Mouse (Mus musculus) neural tube, embryonic 11.5 days (tissue): ENCODE measurements around the gene Sptbn1. TPM values are rescaled to one million over a fixed set of nuclear protein-coding genes. Genes with fewer than 3 reads are reported as not detected.

ENCODE experiments used
- ATAC-seq: fragments of 200-750 bp; cut with Nextera tagmentation; 2 replicates; pipeline ENCODE4 v1.8.0; 2017; ENCODE audit warnings: moderate number of reproducible peaks, mild to moderate bottlenecking, moderate TSS enrichment, moderate library complexity; ENCODE audit not compliant: insufficient read depth, low FRiP score, low TSS enrichment
- DNase-seq: peaks from one replicate; pipeline ENCODE4 v3.0.0-alpha.2; 2015; ENCODE audit warnings: low spot score
- H3K27ac ChIP-seq: fragments of 300-500 bp; sonication (generic); 2 replicates; pipeline ENCODE4 v1.5.1; 2014; ENCODE audit warnings: low read depth, mild to moderate bottlenecking, low read length
- H3K27me3 ChIP-seq: fragments of 300-500 bp; sonication (generic); 2 replicates; pipeline ENCODE4 v1.6.1; 2014; ENCODE audit warnings: mild to moderate bottlenecking, low read length, mixed read lengths; ENCODE audit not compliant: control insufficient read depth, insufficient read depth
- H3K36me3 ChIP-seq: fragments of 300-500 bp; sonication (generic); 2 replicates; pipeline ENCODE4 v1.6.1; 2014; ENCODE audit warnings: mild to moderate bottlenecking, low read length, moderate library complexity, mixed read lengths; ENCODE audit not compliant: control insufficient read depth, insufficient read depth
- H3K4me1 ChIP-seq: fragments of 300-500 bp; sonication (generic); 2 replicates; pipeline ENCODE4 v1.6.1; 2014; ENCODE audit warnings: low read length, mixed read lengths; ENCODE audit not compliant: control insufficient read depth, insufficient read depth
- H3K4me2 ChIP-seq: fragments of 300-500 bp; sonication (generic); 2 replicates; pipeline ENCODE4 v1.6.1; 2014; ENCODE audit warnings: low read depth, mild to moderate bottlenecking, moderate library complexity
- H3K4me3 ChIP-seq: fragments of 300-500 bp; sonication (generic); 2 replicates; pipeline ENCODE4 v1.5.1; 2014; ENCODE audit warnings: low read depth, low read length
- H3K9ac ChIP-seq: fragments of 300-500 bp; sonication (generic); 2 replicates; pipeline ENCODE4 v1.6.1; 2014; ENCODE audit warnings: mild to moderate bottlenecking, low read length
- H3K9me3 ChIP-seq: fragments of 300-500 bp; sonication (generic); 2 replicates; pipeline ENCODE4 v1.6.1; 2016; ENCODE audit warnings: low read length; ENCODE audit not compliant: control insufficient read depth
- WGBS: fragments of 180-500 bp; shearing (Covaris S2); extraction: QIAGEN DNeasy Blood & Tissue Kit; methylation state at CpG from one replicate; pipeline ENCODE4 v1.1.7; 2014; 5-methylcytosine and 5-hydroxymethylcytosine counted together
- polyA plus RNA-seq: library from polyadenylated mRNA; unstranded; fragments of >200 nt; fragmentation: Nextera tagmentation; extraction: Ambion mirVana; gene quantifications from 2 replicates; pipeline ENCODE4 v1.2.1, GENCODE M21; 2014

Gene Sptbn1
- polyA plus RNA-seq, 1 experiment from 2014 or later: 105 TPM

DNA sequence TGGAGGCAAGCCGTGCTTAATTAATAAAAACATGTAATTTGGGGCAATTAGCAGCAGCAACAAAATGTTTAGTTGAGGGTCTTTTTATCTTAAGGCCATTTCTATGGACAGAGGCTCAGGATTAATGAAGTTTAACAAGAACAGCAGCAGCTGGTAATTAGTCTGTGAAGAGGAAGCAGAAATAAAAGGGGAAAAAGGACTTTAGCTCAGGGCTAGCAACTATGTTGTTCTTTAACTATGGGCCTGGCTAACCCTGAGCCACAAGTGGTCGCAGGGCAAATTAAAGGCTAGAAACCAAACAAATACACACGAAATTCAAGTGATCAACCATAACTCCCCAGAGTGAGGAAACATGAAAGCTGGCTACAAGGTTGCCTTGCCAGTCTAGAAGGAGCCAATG, 91.9 kb downstream of the Sptbn1 start:
- Histone ChIP-seq H3K4me2 (no peak overlapping the region), H3K9me3 (no peaks in the 10 kb centered on the region), H3K36me3 (no peaks in the 10 kb centered on the region), H3K9ac (no peak overlapping the region), H3K27me3 (no peaks in the 10 kb centered on the region), H3K4me3 (no peak overlapping the region), H3K27ac (no peak overlapping the region), H3K4me1 (no peaks in the 10 kb centered on the region)
- DNase-seq: no peak
- 77% methylated on average over 3 of the region's 3 CpGs for WGBS
- no peak for ATAC-seq

DNA sequence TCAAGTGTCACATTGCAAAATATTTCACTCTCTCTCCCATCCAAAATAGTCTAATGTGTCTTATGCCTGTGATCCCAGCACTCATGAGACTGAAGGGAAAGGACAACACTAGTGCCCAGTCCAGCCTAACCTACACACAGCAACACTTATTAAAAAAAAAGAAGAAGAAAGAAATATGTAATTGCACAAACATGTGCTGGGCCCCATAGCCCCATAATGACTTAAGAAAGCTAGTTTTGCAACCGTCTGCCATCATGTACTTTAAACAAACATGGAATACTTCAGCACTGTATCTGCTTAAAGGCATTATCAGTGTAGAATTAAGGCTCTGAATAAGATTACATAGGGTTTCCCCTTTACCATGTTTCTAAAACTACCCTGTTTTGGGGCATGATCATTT, 92.4 kb downstream of the Sptbn1 start:
- Histone ChIP-seq H3K27me3 (no peaks in the 10 kb centered on the region), H3K27ac (no peak overlapping the region), H3K36me3 (no peaks in the 10 kb centered on the region), H3K4me2 (no peak overlapping the region), H3K4me3 (no peak overlapping the region), H3K4me1 (no peaks in the 10 kb centered on the region), H3K9me3 (no peaks in the 10 kb centered on the region), H3K9ac (no peak overlapping the region)
- DNase-seq: no peak
- ATAC-seq: no peak
- 89% methylated on average over 1 of the region's 1 CpGs for WGBS

DNA sequence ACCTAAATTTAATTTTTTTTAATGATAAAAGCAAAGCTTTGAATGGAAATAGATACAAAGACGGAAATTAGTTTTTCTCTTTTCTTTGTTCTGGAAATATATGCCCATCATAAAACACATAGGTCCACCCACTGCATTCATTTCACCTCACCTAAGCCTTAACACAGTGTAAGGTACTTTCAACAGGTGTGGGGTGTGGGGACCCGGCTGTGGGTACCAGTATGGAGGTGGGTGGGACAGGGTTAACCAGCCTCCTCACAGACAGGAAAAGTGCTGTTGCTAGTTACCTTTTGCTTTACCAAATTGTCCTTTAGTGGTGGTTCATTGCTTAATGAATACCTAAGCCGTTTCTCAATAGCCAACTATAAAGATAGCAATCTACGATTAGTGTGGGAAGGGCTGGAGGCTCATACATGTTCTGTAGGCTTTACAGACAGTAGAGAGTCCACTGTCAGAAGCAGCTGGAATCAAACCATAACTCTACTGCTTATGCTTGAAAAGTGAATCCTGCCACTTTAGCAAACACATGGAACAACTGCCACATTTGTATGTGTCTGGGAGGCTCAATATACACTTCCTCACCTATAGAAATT, 96.3 kb downstream of the Sptbn1 start:
- WGBS: 94% methylated on average over 4 of the region's 4 CpGs
- ATAC-seq: no peak
- Histone ChIP-seq H3K27me3 (no peaks in the 10 kb centered on the region), H3K36me3 (no peaks in the 10 kb centered on the region), H3K4me2 (no peak overlapping the region), H3K4me1 (no peaks in the 10 kb centered on the region), H3K4me3 (no peak overlapping the region), H3K9ac (no peak overlapping the region), H3K9me3 (no peaks in the 10 kb centered on the region), H3K27ac (no peak overlapping the region)
- no peak for DNase-seq

DNA sequence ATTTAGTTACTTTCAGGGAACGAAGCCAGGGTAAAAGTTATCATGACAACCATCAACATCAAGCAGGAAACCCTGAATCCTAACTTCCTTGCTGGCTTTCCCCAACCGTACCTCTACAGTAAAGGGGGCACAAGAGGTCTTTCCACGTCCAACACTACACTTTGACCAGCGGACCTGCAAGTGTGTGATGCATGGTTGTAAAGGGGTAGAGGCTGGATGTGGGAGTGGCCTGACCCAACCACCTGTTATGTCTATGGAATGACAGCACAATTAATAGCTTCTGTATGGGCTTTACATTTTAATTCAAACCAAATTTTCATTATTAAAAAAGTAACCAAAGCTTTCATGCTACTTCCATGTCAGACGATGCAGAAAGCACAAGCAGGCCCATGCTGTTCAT, 96.8 kb downstream of the Sptbn1 start:
- H3K36me3 ChIP-seq: no peaks in the 10 kb centered on the region
- no peaks in the 10 kb centered on the region; the same call in 1 of the 2 replicates for H3K4me1 ChIP-seq
- H3K27ac ChIP-seq: no peak overlapping the region
- no peaks in the 10 kb centered on the region for H3K27me3 ChIP-seq
- H3K4me3 ChIP-seq: no peak overlapping the region
- 87% methylated on average over 5 of the region's 5 CpGs for WGBS
- ATAC-seq (no peak), DNase-seq (no peak)
- H3K4me2 ChIP-seq: no peak overlapping the region
- no peak overlapping the region for H3K9ac ChIP-seq
- no peaks in the 10 kb centered on the region for H3K9me3 ChIP-seq

DNA sequence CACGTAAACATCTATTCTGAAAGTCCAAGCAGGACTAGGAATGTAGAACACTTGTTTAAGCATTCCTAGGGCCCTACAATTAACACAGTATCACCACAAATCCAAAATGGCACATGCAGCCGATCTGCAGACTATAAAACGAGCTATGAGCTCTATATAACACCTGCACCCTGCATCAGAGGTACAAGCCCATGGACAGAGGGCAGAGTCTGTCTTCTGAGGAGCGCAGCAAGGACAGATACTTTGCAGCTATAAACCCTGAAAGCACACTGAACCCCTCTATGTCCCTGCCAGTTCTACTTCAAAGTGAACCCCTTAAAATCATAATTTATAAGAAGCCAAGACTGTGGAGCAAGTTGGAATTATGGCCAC, 101.4 kb downstream of the Sptbn1 start:
- DNase-seq: no peak
- Histone ChIP-seq H3K9me3 (no peaks in the 10 kb centered on the region), H3K4me1 (no peaks in the 10 kb centered on the region; the same call in 1 of the 2 replicates), H3K4me2 (no peak overlapping the region), H3K27me3 (no peaks in the 10 kb centered on the region), H3K4me3 (no peak overlapping the region), H3K9ac (no peak overlapping the region), H3K36me3 (no peaks in the 10 kb centered on the region), H3K27ac (no peak overlapping the region)
- no peak for ATAC-seq
- WGBS: 85% methylated on average over 4 of the region's 4 CpGs

DNA sequence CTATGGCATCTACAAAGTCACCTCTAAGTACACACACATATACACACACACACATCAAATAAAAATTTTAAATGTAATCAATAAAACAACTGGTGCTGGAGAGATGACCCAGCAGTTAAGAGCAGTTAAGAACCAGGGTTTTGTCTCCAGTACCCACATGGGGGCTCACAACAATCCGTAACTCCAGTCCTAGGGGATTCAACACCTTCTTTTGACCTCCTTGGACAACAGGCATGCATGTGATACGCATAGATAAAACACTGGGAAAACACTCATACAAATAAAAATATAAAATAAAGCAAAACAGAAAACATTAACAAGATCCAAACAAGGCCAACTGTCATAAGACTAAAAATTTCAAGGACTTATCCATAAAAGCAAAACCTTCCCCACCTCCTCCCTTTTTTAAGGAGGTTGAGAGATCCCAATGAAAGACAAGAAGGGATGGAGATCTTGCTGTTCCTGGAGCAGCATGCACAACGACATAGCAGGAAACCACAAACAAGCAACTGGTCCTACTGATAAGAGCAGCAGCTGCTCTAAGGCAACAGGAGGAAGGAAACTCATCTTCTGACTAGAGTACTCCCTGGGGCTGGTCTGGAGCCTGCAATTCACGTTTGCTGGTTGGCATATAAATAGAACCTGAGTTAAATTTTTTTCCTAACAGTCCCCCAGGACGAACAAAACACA, 102.0 kb downstream of the Sptbn1 start:
- Histone ChIP-seq H3K27me3 (no peaks in the 10 kb centered on the region), H3K4me1 (no peaks in the 10 kb centered on the region; the same call in 1 of the 2 replicates), H3K4me2 (no peak overlapping the region), H3K4me3 (no peak overlapping the region), H3K27ac (no peak overlapping the region), H3K9ac (no peak overlapping the region), H3K9me3 (no peaks in the 10 kb centered on the region), H3K36me3 (no peaks in the 10 kb centered on the region)
- WGBS: 54% methylated on average over 5 of the region's 5 CpGs
- no peak for ATAC-seq
- no peak for DNase-seq

DNA sequence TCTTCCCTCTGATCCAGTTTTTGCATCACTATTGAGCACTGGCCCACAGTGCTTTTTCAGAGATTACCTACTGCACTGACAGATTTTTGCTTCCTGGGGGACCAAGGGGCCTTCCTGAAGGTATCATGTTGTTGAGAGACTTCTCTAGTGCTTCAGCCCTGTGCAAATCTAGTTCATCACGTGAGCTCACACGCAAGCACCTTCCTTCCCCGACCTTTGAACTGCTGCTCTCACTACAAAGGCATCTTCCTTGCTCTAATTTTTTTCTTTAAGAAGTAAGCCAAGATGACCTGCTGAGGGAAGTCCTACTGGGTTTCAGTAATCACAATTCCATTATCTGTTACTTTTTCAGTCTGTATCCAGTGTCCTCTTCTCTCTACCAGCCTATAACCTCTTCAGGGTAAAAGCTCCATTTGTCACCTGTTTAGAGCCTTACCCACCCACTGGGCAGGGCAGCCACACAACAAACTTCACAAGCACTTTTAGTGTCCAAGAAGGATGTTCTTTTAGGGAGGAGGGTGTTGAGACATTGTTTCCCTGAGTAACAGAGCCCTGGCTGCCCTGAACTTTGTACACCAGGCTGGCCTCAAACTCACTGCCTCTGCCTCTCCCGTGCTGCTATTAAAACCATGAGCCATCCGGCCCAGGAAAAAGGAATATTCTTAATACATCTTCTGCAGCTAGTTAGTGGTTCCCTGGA, 103.3 kb downstream of the Sptbn1 start:
- ATAC-seq (no peak), DNase-seq (no peak)
- Histone ChIP-seq H3K9ac (no peak overlapping the region), H3K4me1 (no peaks in the 10 kb centered on the region; the same call in 1 of the 2 replicates), H3K27me3 (no peaks in the 10 kb centered on the region), H3K4me3 (no peak overlapping the region), H3K27ac (no peak overlapping the region), H3K9me3 (no peaks in the 10 kb centered on the region), H3K36me3 (no peaks in the 10 kb centered on the region), H3K4me2 (no peak overlapping the region)
- WGBS: 52% methylated on average over 5 of the region's 5 CpGs

DNA sequence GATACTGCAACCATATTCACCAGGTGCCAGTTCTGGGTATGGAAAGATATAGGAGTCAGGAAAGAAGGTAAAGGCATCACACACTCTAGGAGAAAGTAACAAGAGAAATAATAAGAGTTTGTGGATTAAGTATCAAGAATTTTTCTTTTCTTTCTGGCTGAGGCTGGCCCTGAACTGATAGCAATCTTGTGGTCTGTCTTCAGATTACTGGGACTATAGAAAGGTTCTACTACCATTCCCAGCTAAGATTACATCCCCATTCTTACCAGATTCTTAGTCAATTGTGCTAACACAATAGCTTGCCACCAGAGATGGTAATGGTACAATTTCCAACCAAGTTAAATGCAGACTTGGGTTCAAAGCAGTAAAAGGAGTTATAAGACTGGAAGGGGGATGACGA, 104.1 kb downstream of the Sptbn1 start:
- Histone ChIP-seq H3K4me3 (no peak overlapping the region), H3K4me1 (no peaks in the 10 kb centered on the region; the same call in 1 of the 2 replicates), H3K27ac (no peak overlapping the region), H3K9me3 (no peaks in the 10 kb centered on the region), H3K4me2 (no peak overlapping the region), H3K9ac (no peak overlapping the region), H3K36me3 (no peaks in the 10 kb centered on the region), H3K27me3 (no peaks in the 10 kb centered on the region)
- 65% methylated on average over 1 of the region's 1 CpGs for WGBS
- ATAC-seq (no peak), DNase-seq (no peak)

DNA sequence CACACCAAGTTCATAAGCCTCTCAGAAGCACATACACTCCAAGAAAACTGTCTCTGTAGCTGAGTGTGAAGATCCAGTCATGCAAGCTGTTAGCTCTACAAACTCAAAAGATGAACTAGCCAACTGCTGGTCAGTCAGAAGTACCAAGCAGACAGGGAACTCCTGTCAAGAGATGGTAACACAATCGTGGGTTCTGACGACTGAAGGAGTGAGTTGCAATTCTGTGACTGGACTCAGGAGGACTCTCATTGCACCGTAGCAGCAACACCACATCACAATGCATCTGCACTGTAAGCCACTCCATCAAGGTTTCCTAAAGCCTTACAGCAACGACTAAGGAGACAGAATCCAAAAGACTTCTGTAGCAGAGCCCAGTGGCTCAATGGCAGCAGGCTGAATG, 104.9 kb downstream of the Sptbn1 start:
- Histone ChIP-seq H3K36me3 (no peaks in the 10 kb centered on the region), H3K4me3 (no peak overlapping the region), H3K4me2 (no peak overlapping the region), H3K27me3 (no peaks in the 10 kb centered on the region), H3K27ac (no peak overlapping the region), H3K4me1 (no peaks in the 10 kb centered on the region; the same call in 1 of the 2 replicates), H3K9me3 (no peaks in the 10 kb centered on the region), H3K9ac (no peak overlapping the region)
- ATAC-seq (no peak), DNase-seq (no peak)
- 88% methylated on average over 4 of the region's 4 CpGs for WGBS
